Mouse (Mus musculus) intestine, postnatal 0 days (tissue): ENCODE results near the gene Mapk12. TPM values are rescaled to one million over a fixed set of nuclear protein-coding genes. Genes with fewer than 3 reads are reported as not detected.

Experiments used
- ATAC-seq: fragments of 200-750 bp; cut with Nextera tagmentation; 2 replicates; pipeline ENCODE4 v1.8.0; 2017; ENCODE audit warnings: mild to moderate bottlenecking, moderate TSS enrichment, moderate library complexity
- H3K27ac ChIP-seq: fragments of 300-500 bp; sonication (generic); 2 replicates; pipeline ENCODE4 v1.5.1; 2014; ENCODE audit warnings: mild to moderate bottlenecking, low read depth, low read length, moderate library complexity
- H3K27me3 ChIP-seq: fragments of 300-500 bp; sonication (generic); replicated peaks from 2 replicates; pipeline ENCODE4 v1.6.1; 2014; ENCODE audit warnings: low read length, mixed read lengths; ENCODE audit not compliant: control insufficient read depth, insufficient read depth
- H3K36me3 ChIP-seq: fragments of 300-500 bp; sonication (generic); 2 replicates; pipeline ENCODE4 v1.6.1; 2014; ENCODE audit warnings: mild to moderate bottlenecking, moderate library complexity; ENCODE audit not compliant: control insufficient read depth, insufficient read depth
- H3K4me1 ChIP-seq: fragments of 300-500 bp; sonication (generic); replicated peaks from 2 replicates; pipeline ENCODE4 v1.6.1; 2014; ENCODE audit warnings: antibody characterized with exemption, low read length, mixed read lengths; ENCODE audit not compliant: control insufficient read depth, insufficient read depth
- H3K4me2 ChIP-seq: fragments of 300-500 bp; sonication (generic); replicated peaks from 2 replicates; pipeline ENCODE4 v1.6.1; 2014; ENCODE audit warnings: low read depth, mild to moderate bottlenecking, moderate library complexity
- H3K4me3 ChIP-seq: fragments of 300-500 bp; sonication (generic); 2 replicates; pipeline ENCODE4 v1.5.1; 2014; ENCODE audit warnings: low read depth, low read length
- H3K9ac ChIP-seq: fragments of 300-500 bp; sonication (generic); 2 replicates; pipeline ENCODE4 v1.6.1; 2014; ENCODE audit warnings: mild to moderate bottlenecking, low read depth, low read length
- H3K9me3 ChIP-seq: fragments of 300-500 bp; sonication (generic); 2 replicates; pipeline ENCODE4 v1.6.1; 2016; ENCODE audit warnings: mixed run types; ENCODE audit not compliant: control insufficient read depth
- CTCF ChIP-seq: sonication (generic); IDR thresholded peaks from 2 replicates; pipeline ENCODE4 v1.5.1; 2016; ENCODE audit warnings: low read depth, mild to moderate bottlenecking, control low read depth, antibody characterized with exemption, moderate library complexity
- WGBS: fragments of 180-500 bp; shearing (Covaris S2); extraction: QIAGEN DNeasy Blood & Tissue Kit; methylation state at CpG from one replicate; pipeline ENCODE4 v1.1.7; 2014; 5-methylcytosine and 5-hydroxymethylcytosine counted together
- polyA plus RNA-seq: library from polyadenylated mRNA; unstranded; fragments of >200 nt; fragmentation: Nextera tagmentation; extraction: Ambion mirVana; gene quantifications from 2 replicates; pipeline ENCODE4 v1.2.1, GENCODE M21; 2015

Gene Mapk12
- polyA plus RNA-seq, 1 experiment from 2014 or later = 2.7 TPM

GRCm38 (mm10) chr15:89137378-89138045, 3.0 kb downstream of the Mapk12 start:
- WGBS = 77% methylated on average over 11 of the region's 11 CpGs
- Histone ChIP-seq H3K4me2 (no peak overlapping the region), H3K4me1 (no peaks in the 10 kb centered on the region), H3K4me3 (no peak overlapping the region), H3K27me3 (peaks cover 40% of the 10 kb centered on the region), H3K27ac (no peak overlapping the region), H3K9ac (no peak overlapping the region), H3K9me3 (no peaks in the 10 kb centered on the region), H3K36me3 (no peaks in the 10 kb centered on the region)
- no peak for TF ChIP-seq CTCF
- no peak for ATAC-seq

- Histone ChIP-seq H3K27ac (no peak overlapping the region), H3K27me3 (peaks cover 31% of the 10 kb centered on the region), H3K36me3 (no peaks in the 10 kb centered on the region; the same call in 1 of the 2 replicates), H3K4me2 (no peak overlapping the region), H3K4me3 (no peak overlapping the region), H3K9me3 (no peaks in the 10 kb centered on the region), H3K9ac (no peak overlapping the region), H3K4me1 (no peaks in the 10 kb centered on the region)
- no peak for TF ChIP-seq CTCF
- no peak for ATAC-seq
- WGBS = 99% methylated on average over 4 of the region's 5 CpGs
Measured at GRCm38 (mm10) chr15:89136461-89137155, 3.9 kb downstream of the Mapk12 start.

GRCm38 (mm10) chr15:89131316-89131715, 9.2 kb downstream of the Mapk12 start:
- no peak overlapping the region for H3K4me2 ChIP-seq
- no peak overlapping the region for H3K4me3 ChIP-seq
- H3K9ac ChIP-seq = no peak overlapping the region
- H3K9me3 ChIP-seq = no peaks in the 10 kb centered on the region
- no peaks in the 10 kb centered on the region for H3K27me3 ChIP-seq
- no peaks in the 10 kb centered on the region; the same call in 1 of the 2 replicates for H3K36me3 ChIP-seq
- H3K27ac ChIP-seq = no peak overlapping the region
- ATAC-seq = no peak
- 82% methylated on average over 3 of the region's 3 CpGs for WGBS
- no peak for TF ChIP-seq CTCF
- H3K4me1 ChIP-seq = peaks cover 4% of the 10 kb centered on the region; the same call in 1 of the 2 replicates

- peaks cover 4% of the 10 kb centered on the region; the same call in 1 of the 2 replicates for H3K4me1 ChIP-seq
- H3K27me3 ChIP-seq = no peaks in the 10 kb centered on the region
- no peak overlapping the region for H3K4me2 ChIP-seq
- no peak overlapping the region for H3K4me3 ChIP-seq
- peaks cover 4% of the 10 kb centered on the region; the same call in 1 of the 2 replicates for H3K36me3 ChIP-seq
- H3K27ac ChIP-seq = no peak overlapping the region
- H3K9ac ChIP-seq = no peak overlapping the region
- ATAC-seq = no peak
- no peak for TF ChIP-seq CTCF
- H3K9me3 ChIP-seq = no peaks in the 10 kb centered on the region
Measured at GRCm38 (mm10) chr15:89130245-89130644, 10.3 kb downstream of the Mapk12 start.

- Histone ChIP-seq H3K4me1 (peaks cover 4% of the 10 kb centered on the region; the same call in 1 of the 2 replicates), H3K9ac (peak within 1 kb of the TSS; percentile 65), H3K27ac (peak within 1 kb of the TSS; percentile 82), H3K4me3 (peak within 1 kb of the TSS; percentile 71), H3K36me3 (peaks cover 4% of the 10 kb centered on the region; the same call in 1 of the 2 replicates), H3K27me3 (no peaks in the 10 kb centered on the region), H3K4me2 (peak within 1 kb of the TSS; percentile 81), H3K9me3 (no peaks in the 10 kb centered on the region)
- peak; percentile 85 for ATAC-seq
- WGBS = 3% methylated on average over 36 of the region's 36 CpGs
- TF ChIP-seq CTCF = peak; percentile 94
Measured at GRCm38 (mm10) chr15:89128382-89129350, 11.8 kb downstream of the Mapk12 start, which contains the start of gene Hdac10. Gene Hdac10, minus strand, starts transcription at chr15:89128700.
